Mouse (Mus musculus) MEL (cell line): ENCODE measurements around the gene Nell2. TPM values are rescaled to one million over a fixed set of nuclear protein-coding genes. Genes with fewer than 3 reads are reported as not detected.

Source experiments
- DNase-seq: peaks from one replicate; pipeline ENCODE4 v3.0.0; 2011; ENCODE audit warnings: low read depth, low spot score
- H3K27ac ChIP-seq: 2 replicates; pipeline ENCODE4 v1.5.1; 2012; ENCODE audit warnings: low read depth, mild to moderate bottlenecking, control low read depth, low read length, moderate library complexity; ENCODE audit not compliant: control insufficient read depth
- H3K27me3 ChIP-seq, 2 experiments: fragments of 150-350 bp in 1 of 2; sonication (generic) in 1 of 2; 2 replicates each; pipeline ENCODE4 v1.6.1; 2012; ENCODE audit warnings: low read length in 2 of 2, mild to moderate bottlenecking in 2 of 2, improper control_type of control experiment in 1 of 2, moderate library complexity in 1 of 2; ENCODE audit not compliant: insufficient read depth in 2 of 2, control insufficient read depth in 1 of 2
- H3K36me3 ChIP-seq, 2 experiments: 2 replicates each; pipeline ENCODE4 v1.6.1; 2012 to 2014; ENCODE audit warnings: low read length in 2 of 2, improper control_type of control experiment in 1 of 2, inconsistent platforms in 1 of 2, mild to moderate bottlenecking in 1 of 2; ENCODE audit not compliant: insufficient read depth in 2 of 2, control insufficient read depth in 1 of 2
- H3K4me1 ChIP-seq, 2 experiments: fragments of 150-350 bp in 1 of 2; sonication (generic) in 1 of 2; 2 replicates each; pipeline ENCODE4 v1.6.1; 2012; ENCODE audit warnings: low read length in 2 of 2, improper control_type of control experiment in 1 of 2, mild to moderate bottlenecking in 1 of 2; ENCODE audit not compliant: insufficient read depth in 2 of 2, control insufficient read depth in 1 of 2
- H3K4me3 ChIP-seq, 2 experiments: fragments of 150-350 bp in 1 of 2; sonication (generic) in 1 of 2; 2 replicates each; pipeline ENCODE4 v1.5.1; 2012; ENCODE audit warnings: low read depth in 2 of 2, low read length in 2 of 2, mild to moderate bottlenecking in 2 of 2, moderate library complexity in 2 of 2, control low read depth in 1 of 2, improper control_type of control experiment in 1 of 2; ENCODE audit not compliant: control insufficient read depth in 1 of 2, insufficient read depth in 1 of 2
- H3K79me2 ChIP-seq: 2 replicates; pipeline ENCODE4 v1.6.1; 2012; ENCODE audit warnings: mild to moderate bottlenecking, low read length, moderate library complexity; ENCODE audit not compliant: control insufficient read depth, poor library complexity, insufficient read depth
- H3K9ac ChIP-seq: 2 replicates; pipeline ENCODE4 v1.6.1; 2012; ENCODE audit warnings: low read depth, mild to moderate bottlenecking, control low read depth, low read length, moderate library complexity; ENCODE audit not compliant: control insufficient read depth, poor library complexity, severe bottlenecking
- H3K9me3 ChIP-seq: fragments of 150-350 bp; sonication (generic); replicated peaks from 2 replicates; pipeline ENCODE4 v1.6.1; 2012; ENCODE audit warnings: mild to moderate bottlenecking, low read length, improper control_type of control experiment, moderate library complexity; ENCODE audit not compliant: insufficient read depth
- CHD2 ChIP-seq: IDR thresholded peaks from 2 replicates; pipeline ENCODE4 v1.6.1; 2011; ENCODE audit warnings: low read length, improper control_type of control experiment
- CTCF ChIP-seq, 3 experiments: IDR thresholded peaks in 2 of 3; conservative IDR thresholded peaks in 1 of 3; 2 replicates each; pipeline ENCODE4 v1.5.1; 2011 to 2012; ENCODE audit warnings: low read length in 3 of 3, low read depth in 2 of 3, mild to moderate bottlenecking in 2 of 3, improper control_type of control experiment in 1 of 3, inconsistent platforms in 1 of 3, mixed read lengths in 1 of 3, moderate library complexity in 1 of 3; ENCODE audit not compliant: control insufficient read depth in 1 of 3, insufficient read depth in 1 of 3, poor library complexity in 1 of 3, severe bottlenecking in 1 of 3
- E2F4 ChIP-seq: IDR thresholded peaks from 2 replicates; pipeline ENCODE4 v1.6.1; 2011; ENCODE audit warnings: low read depth, low read length, improper control_type of control experiment, borderline replicate concordance
- ETS1 ChIP-seq: IDR thresholded peaks from 2 replicates; pipeline ENCODE4 v1.6.1; 2012; ENCODE audit warnings: low read depth, mild to moderate bottlenecking, inconsistent platforms, low read length, improper control_type of control experiment, moderate library complexity
- GATA1 ChIP-seq: IDR thresholded peaks from 2 replicates; pipeline ENCODE4 v1.6.1; 2011; ENCODE audit warnings: low read depth, low read length, improper control_type of control experiment
- JUND ChIP-seq: IDR thresholded peaks from 2 replicates; pipeline ENCODE4 v1.6.1; 2011; ENCODE audit warnings: low read depth, mild to moderate bottlenecking, improper control_type of control experiment, low read length
- MAFK ChIP-seq: IDR thresholded peaks from 2 replicates; pipeline ENCODE4 v1.6.1; 2011; ENCODE audit warnings: low read depth, mild to moderate bottlenecking, low read length, improper control_type of control experiment, borderline replicate concordance
- MAX ChIP-seq: IDR thresholded peaks from 2 replicates; pipeline ENCODE4 v1.6.1; 2011; ENCODE audit warnings: low read length, improper control_type of control experiment
- MEF2A ChIP-seq: IDR thresholded peaks from 2 replicates; pipeline ENCODE4 v1.6.1; 2014; ENCODE audit warnings: low read depth, mild to moderate bottlenecking, inconsistent platforms, low read length, improper control_type of control experiment; ENCODE audit not compliant: poor library complexity, insufficient replicate concordance, severe bottlenecking; ENCODE audit errors: extremely low read depth
- MXI1 ChIP-seq: IDR thresholded peaks from 2 replicates; pipeline ENCODE4 v1.6.1; 2011; ENCODE audit warnings: mild to moderate bottlenecking, low read depth, low read length, improper control_type of control experiment
- MYC ChIP-seq: IDR thresholded peaks from 2 replicates; pipeline ENCODE4 v1.6.1; 2011; ENCODE audit warnings: low read depth, mild to moderate bottlenecking, low read length, improper control_type of control experiment, moderate library complexity
- NELFE ChIP-seq: IDR thresholded peaks from 2 replicates; pipeline ENCODE4 v1.6.1; 2011; ENCODE audit warnings: low read depth, low read length, improper control_type of control experiment
- POLR2A ChIP-seq, 2 experiments: IDR thresholded peaks; 2 replicates each; pipeline ENCODE4 v1.6.1; 2011 to 2012; ENCODE audit warnings: low read length in 2 of 2, mild to moderate bottlenecking in 2 of 2, control low read depth in 1 of 2, improper control_type of control experiment in 1 of 2, low read depth in 1 of 2, moderate library complexity in 1 of 2; ENCODE audit not compliant: control insufficient read depth in 1 of 2, insufficient read depth in 1 of 2, poor library complexity in 1 of 2
- POLR2AphosphoS2 ChIP-seq: IDR thresholded peaks from 2 replicates; pipeline ENCODE4 v1.6.1; 2011; ENCODE audit warnings: low read length, improper control_type of control experiment
- RCOR1 ChIP-seq: IDR thresholded peaks from 2 replicates; pipeline ENCODE4 v1.6.1; 2012; ENCODE audit warnings: low read depth, mild to moderate bottlenecking, inconsistent platforms, low read length, improper control_type of control experiment
- SIN3A ChIP-seq: IDR thresholded peaks from 2 replicates; pipeline ENCODE4 v1.6.1; 2012; ENCODE audit warnings: low read length, improper control_type of control experiment, inconsistent platforms
- TBP ChIP-seq: IDR thresholded peaks from 2 replicates; pipeline ENCODE4 v1.8.0; 2011; ENCODE audit warnings: low read depth, low read length, improper control_type of control experiment
- UBTF ChIP-seq: IDR thresholded peaks from 2 replicates; pipeline ENCODE4 v1.6.1; 2012; ENCODE audit warnings: low read depth, mild to moderate bottlenecking, inconsistent platforms, low read length, improper control_type of control experiment, moderate library complexity, borderline replicate concordance; ENCODE audit not compliant: insufficient read depth
- USF1 ChIP-seq: IDR thresholded peaks from 2 replicates; pipeline ENCODE4 v1.6.1; 2014; ENCODE audit warnings: low read depth, mild to moderate bottlenecking, inconsistent platforms, low read length, improper control_type of control experiment, moderate library complexity
- USF2 ChIP-seq, 2 experiments: IDR thresholded peaks; 2 replicates each; pipeline ENCODE4 v1.6.1; 2011 to 2012; ENCODE audit warnings: improper control_type of control experiment in 2 of 2, low read length in 2 of 2, borderline replicate concordance in 1 of 2, inconsistent platforms in 1 of 2, low read depth in 1 of 2, mild to moderate bottlenecking in 1 of 2; ENCODE audit not compliant: insufficient read depth in 1 of 2
- ZKSCAN1 ChIP-seq: IDR thresholded peaks from 2 replicates; pipeline ENCODE4 v1.6.1; 2012; ENCODE audit warnings: low read depth, mild to moderate bottlenecking, inconsistent platforms, low read length, improper control_type of control experiment, moderate library complexity
- ZNF384 ChIP-seq: IDR thresholded peaks from 2 replicates; pipeline ENCODE4 v1.6.1; 2012; ENCODE audit warnings: low read depth, mild to moderate bottlenecking, inconsistent platforms, low read length, improper control_type of control experiment
- polyA plus RNA-seq, 2 experiments: library from polyadenylated mRNA; stranded (reverse) in 1 of 2; unstranded in 1 of 2; fragments of >175 nt in 1 of 2; fragments of >200 nt in 1 of 2; gene quantifications; 2 replicates each; pipeline versions ENCODE4 v1.2.1 to v1.2.4; 2012; ENCODE audit warnings: low replicate concordance in 2 of 2, low read depth in 1 of 2; ENCODE audit not compliant: insufficient read length in 2 of 2, insufficient read depth in 1 of 2, missing spikeins in 1 of 2
- total RNA-seq: library from RNA; depleted of rRNA; stranded (reverse); fragments of 300-350 nt; gene quantifications from 2 replicates; pipeline ENCODE4 v1.2.3, GENCODE M21; 2012

Nell2 gene
- total and polyA plus RNA-seq, 3 experiments: not detected

GRCm38 (mm10) chr15:95107246-95107809, 421.0 kb downstream of the Nell2 start:
- TF ChIP-seq MEF2A (no peak), JUND (no peak), ETS1 (no peak), TBP (no peak), NELFE (no peak), MYC (no peak), USF1 (no peak), POLR2AphosphoS2 (no peak), MAX (no peak)
- Histone ChIP-seq H3K36me3 (no peaks in the 10 kb centered on the region), H3K27ac (no peak overlapping the region), H3K79me2 (no peaks in the 10 kb centered on the region), H3K9ac (no peak overlapping the region), H3K4me1 (no peaks in the 10 kb centered on the region), H3K4me3 (no peak overlapping the region), H3K27me3 (no peaks in the 10 kb centered on the region), H3K9me3 (no peaks in the 10 kb centered on the region)
- DNase-seq: no peak

GRCm38 (mm10) chr15:95101522-95101921, 426.8 kb downstream of the Nell2 start:
- Histone ChIP-seq H3K36me3 (no peaks in the 10 kb centered on the region), H3K9ac (no peak overlapping the region), H3K9me3 (no peaks in the 10 kb centered on the region), H3K79me2 (no peaks in the 10 kb centered on the region), H3K27ac (no peak overlapping the region), H3K27me3 (no peaks in the 10 kb centered on the region), H3K4me1 (no peaks in the 10 kb centered on the region), H3K4me3 (no peak overlapping the region)
- TF ChIP-seq MEF2A: no peak
- TF ChIP-seq UBTF: no peak
- no peak for TF ChIP-seq GATA1
- TF ChIP-seq MXI1: no peak
- TF ChIP-seq MAX: no peak
- no peak for TF ChIP-seq ZNF384
- no peak for TF ChIP-seq CTCF (IDR thresholded peaks at IDR 0.05 in 2 of 3, conservative IDR thresholded peaks at IDR 0.05 in 1 of 3; ENCODE audit: control insufficient read depth in 1 of 3, insufficient read depth in 1 of 3, low read depth in 2 of 3, low read length in 3 of 3, poor library complexity in 1 of 3, severe bottlenecking in 1 of 3)
- TF ChIP-seq SIN3A: no peak
- no peak for TF ChIP-seq JUND
- no peak for TF ChIP-seq CHD2
- no peak for TF ChIP-seq POLR2A (IDR thresholded peaks at IDR 0.05; ENCODE audit: control insufficient read depth in 1 of 2, insufficient read depth in 1 of 2, low read depth in 1 of 2, low read length in 2 of 2, poor library complexity in 1 of 2)
- no peak for TF ChIP-seq MYC
- no peak for TF ChIP-seq USF2 (IDR thresholded peaks at IDR 0.05; ENCODE audit: borderline replicate concordance in 1 of 2, insufficient read depth in 1 of 2, low read depth in 1 of 2, low read length in 2 of 2)
- TF ChIP-seq RCOR1: no peak
- TF ChIP-seq TBP: no peak
- TF ChIP-seq ZKSCAN1: no peak
- no peak for TF ChIP-seq USF1
- no peak for TF ChIP-seq E2F4
- TF ChIP-seq MAFK: no peak
- no peak for DNase-seq
